Mouse (Mus musculus) hindbrain, embryonic 16.5 days (tissue): ENCODE measurements at regions not wholly inside any gene's neighbourhood (a gene's known extent, or its start where the extent isn't known, plus 50 kb on each side); places are given as distances from the start of the nearest gene placed in this dataset.

Source experiments
- ATAC-seq: fragments of 200-750 bp; cut with Nextera tagmentation; 2 replicates; pipeline ENCODE4 v1.8.0; 2017; ENCODE audit warnings: moderate TSS enrichment, moderate library complexity
- H3K27ac ChIP-seq: fragments of 300-500 bp; sonication (generic); 2 replicates; pipeline ENCODE4 v1.5.1; 2014; ENCODE audit warnings: low read depth, mild to moderate bottlenecking, control low read depth, low read length, moderate library complexity
- H3K27me3 ChIP-seq: fragments of 300-500 bp; sonication (generic); replicated peaks from 2 replicates; pipeline ENCODE4 v1.6.1; 2014; ENCODE audit warnings: low read length; ENCODE audit not compliant: control insufficient read depth, insufficient read depth
- H3K36me3 ChIP-seq: fragments of 300-500 bp; sonication (generic); 2 replicates; pipeline ENCODE4 v1.6.1; 2014; ENCODE audit warnings: mild to moderate bottlenecking, low read length, moderate library complexity, mixed read lengths; ENCODE audit not compliant: control insufficient read depth, insufficient read depth
- H3K4me1 ChIP-seq: fragments of 300-500 bp; sonication (generic); 2 replicates; pipeline ENCODE4 v1.6.1; 2014; ENCODE audit warnings: low read depth, low read length; ENCODE audit not compliant: control insufficient read depth, insufficient read depth
- H3K4me2 ChIP-seq: fragments of 300-500 bp; sonication (generic); 2 replicates; pipeline ENCODE4 v1.6.1; 2014; ENCODE audit warnings: mild to moderate bottlenecking, low read length, control low read depth, moderate library complexity
- H3K4me3 ChIP-seq: fragments of 300-500 bp; sonication (generic); 2 replicates; pipeline ENCODE4 v1.5.1; 2014; ENCODE audit warnings: mild to moderate bottlenecking, low read length, control low read depth, moderate library complexity
- H3K9ac ChIP-seq: fragments of 300-500 bp; sonication (generic); 2 replicates; pipeline ENCODE4 v1.6.1; 2014; ENCODE audit warnings: low read depth, mild to moderate bottlenecking, control low read depth, low read length, moderate library complexity
- H3K9me3 ChIP-seq: fragments of 300-500 bp; sonication (generic); 2 replicates; pipeline ENCODE4 v1.6.1; 2014; ENCODE audit warnings: mild to moderate bottlenecking, low read length, moderate library complexity; ENCODE audit not compliant: control insufficient read depth
- WGBS: fragments of 180-500 bp; shearing (Covaris S2); extraction: QIAGEN DNeasy Blood & Tissue Kit; methylation state at CpG from one replicate; pipeline ENCODE4 v1.1.7; 2014; 5-methylcytosine and 5-hydroxymethylcytosine counted together

GRCm38 (mm10) chr8:18457470-18457869 is 520.6 kb downstream of the Defb40 start:
- ATAC-seq: no peak
- H3K4me2 ChIP-seq: no peak overlapping the region
- no peaks in the 10 kb centered on the region; the same call in 1 of the 2 replicates for H3K9me3 ChIP-seq
- H3K27me3 ChIP-seq: no peaks in the 10 kb centered on the region
- no peak overlapping the region for H3K9ac ChIP-seq
- no peak overlapping the region for H3K4me3 ChIP-seq
- H3K4me1 ChIP-seq: no peaks in the 10 kb centered on the region
- H3K27ac ChIP-seq: no peak overlapping the region
- 95% methylated on average over 6 of the region's 6 CpGs for WGBS
- H3K36me3 ChIP-seq: no peaks in the 10 kb centered on the region

DNA sequence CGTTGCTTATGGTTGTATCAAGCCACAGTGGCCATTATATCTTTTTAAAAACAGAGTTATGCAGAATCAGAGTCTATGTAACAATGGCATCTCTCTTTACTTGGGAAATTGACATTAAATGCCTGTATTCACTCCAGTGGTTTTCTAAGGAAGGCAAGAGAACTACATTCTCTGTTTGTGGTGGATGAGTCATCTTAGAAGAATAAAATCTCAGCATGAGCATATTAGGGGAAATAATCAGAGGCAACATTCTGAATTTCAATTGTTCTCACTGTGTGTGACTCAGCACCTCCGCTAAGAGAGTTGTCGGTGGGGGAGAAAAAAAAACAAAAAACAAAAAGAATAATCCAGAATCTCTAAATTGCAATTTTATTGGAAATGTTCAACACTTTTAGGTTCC is 529.0 kb downstream of the Defb40 start:
- ATAC-seq: no peak

GRCm38 (mm10) chr8:18442212-18442611 is 535.8 kb downstream of the Defb40 start:
- H3K4me2 ChIP-seq: no peak overlapping the region
- no peaks in the 10 kb centered on the region for H3K36me3 ChIP-seq
- H3K27ac ChIP-seq: no peak overlapping the region
- no peak overlapping the region for H3K9ac ChIP-seq
- H3K4me1 ChIP-seq: no peaks in the 10 kb centered on the region
- no peaks in the 10 kb centered on the region for H3K27me3 ChIP-seq
- H3K4me3 ChIP-seq: no peak overlapping the region
- WGBS: 72% methylated on average over 3 of the region's 3 CpGs
- ATAC-seq: no peak
- no peaks in the 10 kb centered on the region for H3K9me3 ChIP-seq

More for the DNA sequence above, 529.0 kb downstream of the Defb40 start:
- no peaks in the 10 kb centered on the region; the same call in 1 of the 2 replicates for H3K9me3 ChIP-seq
- no peaks in the 10 kb centered on the region for H3K27me3 ChIP-seq
- no peak overlapping the region for H3K9ac ChIP-seq
- no peaks in the 10 kb centered on the region for H3K4me1 ChIP-seq
- H3K27ac ChIP-seq: no peak overlapping the region
- no peak overlapping the region for H3K4me2 ChIP-seq
- H3K4me3 ChIP-seq: no peak overlapping the region
- H3K36me3 ChIP-seq: no peaks in the 10 kb centered on the region
- WGBS: 71% methylated on average over 3 of the region's 3 CpGs

GRCm38 (mm10) chr8:18422846-18423245 is 555.2 kb downstream of the Defb40 start:
- Histone ChIP-seq H3K9me3 (no peaks in the 10 kb centered on the region), H3K4me1 (no peaks in the 10 kb centered on the region), H3K4me3 (no peak overlapping the region), H3K36me3 (no peaks in the 10 kb centered on the region), H3K9ac (no peak overlapping the region), H3K4me2 (no peak overlapping the region), H3K27me3 (no peaks in the 10 kb centered on the region), H3K27ac (no peak overlapping the region)
- WGBS: 78% methylated on average over 5 of the region's 5 CpGs
- peak; percentile 40; the same call in 1 of the 2 replicates for ATAC-seq

DNA sequence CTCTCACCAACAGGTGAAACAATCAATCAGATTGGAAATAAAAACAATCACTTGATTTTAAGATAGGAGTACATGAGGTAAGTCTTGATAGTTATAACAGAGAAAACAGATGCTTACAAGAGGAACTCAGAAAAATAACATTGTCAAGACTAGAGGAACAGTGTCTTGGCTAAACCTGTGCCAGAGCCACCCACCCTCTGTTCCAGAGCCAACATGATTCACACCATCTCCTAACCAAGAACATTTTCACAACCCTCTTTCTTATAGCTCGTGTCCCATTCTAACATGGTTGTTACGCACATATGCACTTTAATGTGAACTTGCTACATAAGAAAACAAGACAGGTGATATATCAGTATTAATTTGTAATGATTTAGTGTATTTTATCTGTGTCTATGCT is 565.6 kb downstream of the Defb40 start:
- WGBS: 80% methylated on average over 2 of the region's 2 CpGs
- H3K36me3 ChIP-seq: no peaks in the 10 kb centered on the region
- ATAC-seq: no peak
- no peaks in the 10 kb centered on the region for H3K27me3 ChIP-seq
- no peaks in the 10 kb centered on the region for H3K9me3 ChIP-seq
- H3K9ac ChIP-seq: no peak overlapping the region
- H3K27ac ChIP-seq: no peak overlapping the region
- H3K4me3 ChIP-seq: no peak overlapping the region
- H3K4me1 ChIP-seq: no peaks in the 10 kb centered on the region
- H3K4me2 ChIP-seq: no peak overlapping the region

- Histone ChIP-seq H3K27ac (no peak overlapping the region), H3K4me3 (no peak overlapping the region), H3K36me3 (no peaks in the 10 kb centered on the region), H3K9me3 (no peaks in the 10 kb centered on the region), H3K27me3 (no peaks in the 10 kb centered on the region), H3K9ac (no peak overlapping the region), H3K4me1 (no peaks in the 10 kb centered on the region), H3K4me2 (no peak overlapping the region)
- ATAC-seq: no peak
- 79% methylated on average over 2 of the region's 2 CpGs for WGBS
Measured at GRCm38 (mm10) chr8:18406446-18406845, 571.6 kb downstream of the Defb40 start.

DNA sequence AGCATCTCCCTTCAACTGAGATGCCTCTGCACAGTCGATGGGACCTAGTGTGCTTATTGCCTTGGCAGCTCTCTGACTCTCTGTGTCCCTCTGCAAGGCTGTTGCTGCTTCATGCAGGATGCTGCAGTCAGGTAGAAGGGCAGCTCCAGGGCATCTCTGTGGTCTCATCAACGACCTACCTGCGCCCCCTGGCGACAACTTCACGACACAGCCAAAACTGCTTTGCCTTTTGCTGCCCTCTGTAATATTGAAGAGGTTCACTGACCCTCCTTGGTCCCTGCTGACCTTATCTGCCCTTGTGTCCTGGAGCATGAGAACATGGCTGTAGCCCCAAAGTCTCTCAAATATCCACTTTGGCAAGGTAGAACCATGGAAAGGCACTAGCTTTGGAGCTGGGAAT is 589.7 kb downstream of the Defb40 start:
- H3K4me3 ChIP-seq: no peak overlapping the region
- no peak overlapping the region for H3K9ac ChIP-seq
- H3K4me2 ChIP-seq: no peak overlapping the region
- no peaks in the 10 kb centered on the region for H3K4me1 ChIP-seq
- no peaks in the 10 kb centered on the region for H3K36me3 ChIP-seq
- ATAC-seq: peak; percentile 64; the same call in 1 of the 2 replicates
- no peaks in the 10 kb centered on the region for H3K27me3 ChIP-seq
- no peaks in the 10 kb centered on the region for H3K9me3 ChIP-seq
- no peak overlapping the region for H3K27ac ChIP-seq
- WGBS: under 1% methylated on average over 5 of the region's 5 CpGs

GRCm38 (mm10) chr8:18381615-18382178 is 596.4 kb downstream of the Defb40 start:
- ATAC-seq: no peak
- no peak overlapping the region for H3K9ac ChIP-seq
- 8% methylated on average over 3 of the region's 3 CpGs for WGBS

GRCm38 (mm10) chr8:18348716-18349115 is 629.3 kb downstream of the Defb40 start:
- Histone ChIP-seq H3K9ac (no peak overlapping the region), H3K4me1 (no peaks in the 10 kb centered on the region), H3K27ac (no peak overlapping the region), H3K9me3 (no peaks in the 10 kb centered on the region), H3K27me3 (no peaks in the 10 kb centered on the region), H3K4me3 (no peak overlapping the region), H3K4me2 (no peak overlapping the region), H3K36me3 (no peaks in the 10 kb centered on the region)
- 87% methylated on average over 4 of the region's 4 CpGs for WGBS
- no peak for ATAC-seq

More at GRCm38 (mm10) chr8:18381615-18382178, 596.4 kb downstream of the Defb40 start:
- H3K27ac ChIP-seq: no peak overlapping the region
- no peaks in the 10 kb centered on the region for H3K9me3 ChIP-seq
- H3K36me3 ChIP-seq: no peaks in the 10 kb centered on the region
- H3K27me3 ChIP-seq: no peaks in the 10 kb centered on the region
- H3K4me2 ChIP-seq: no peak overlapping the region
- no peak overlapping the region for H3K4me3 ChIP-seq
- H3K4me1 ChIP-seq: no peaks in the 10 kb centered on the region

- H3K4me1 ChIP-seq: no peaks in the 10 kb centered on the region
- no peaks in the 10 kb centered on the region for H3K9me3 ChIP-seq
- no peak overlapping the region for H3K4me3 ChIP-seq
- WGBS: 66% methylated on average over 4 of the region's 4 CpGs
- H3K36me3 ChIP-seq: no peaks in the 10 kb centered on the region
- no peak overlapping the region for H3K27ac ChIP-seq
- H3K27me3 ChIP-seq: no peaks in the 10 kb centered on the region
- no peak overlapping the region for H3K4me2 ChIP-seq
- no peak for ATAC-seq
- H3K9ac ChIP-seq: no peak overlapping the region
Measured at GRCm38 (mm10) chr8:18346248-18346647, 631.8 kb downstream of the Defb40 start.
